Mouse (Mus musculus): ENCODE measurements at regions not wholly inside any gene's neighbourhood (a gene's known extent, or its start where the extent isn't known, plus 50 kb on each side); places are given as distances from the start of the nearest gene placed in this dataset.
"Not testable (repeated sequence)": the region's sequence is repeated elsewhere in the genome, so short reads cannot be mapped to it uniquely, and the experiment has no call there.

DNA sequence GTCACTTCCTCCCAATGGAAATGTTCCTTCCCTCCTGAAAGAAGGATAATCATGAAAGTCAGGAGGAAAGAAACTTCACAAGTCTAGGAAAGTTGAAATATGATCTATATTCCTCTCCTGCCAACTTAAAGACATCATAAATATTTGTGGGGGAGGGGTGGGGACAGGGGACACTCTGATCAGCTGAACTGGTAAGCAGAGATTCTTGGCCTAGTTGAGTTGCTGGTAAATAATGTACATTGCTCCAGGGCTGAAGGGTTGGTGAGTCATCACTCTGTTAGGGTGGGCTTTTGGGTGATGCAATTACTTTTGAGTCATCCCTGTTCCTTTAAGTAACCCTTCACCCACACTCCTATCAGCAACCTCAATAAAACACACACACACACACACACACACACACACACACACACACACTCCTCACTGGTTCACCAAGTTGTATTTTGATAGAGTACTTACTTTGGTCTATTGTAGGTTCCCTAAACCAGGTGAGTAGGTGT is 56.0 kb downstream of the Ccdc71l start:
- no peak for DNase-seq

DNA sequence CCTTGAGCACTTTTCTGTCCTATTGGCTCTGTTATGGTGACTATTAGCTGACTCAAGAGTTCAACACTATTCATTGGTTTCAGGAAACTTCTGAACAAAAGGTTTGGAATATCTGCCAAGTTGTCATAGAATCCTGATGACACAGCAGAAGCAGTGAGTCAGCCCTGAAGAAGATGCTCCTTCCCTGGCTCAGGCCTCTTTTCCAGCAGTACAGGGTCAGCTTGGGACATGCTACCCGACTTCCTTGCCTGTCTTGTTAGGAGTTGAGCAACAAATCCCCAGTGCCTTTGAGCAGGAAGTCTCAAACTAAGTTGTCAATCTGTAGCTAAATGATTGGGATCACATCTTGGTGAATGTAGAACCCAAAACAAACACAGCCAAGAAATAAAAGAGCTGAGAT is 56.6 kb downstream of the Ccdc71l start:
- DNase-seq: no peak

DNA sequence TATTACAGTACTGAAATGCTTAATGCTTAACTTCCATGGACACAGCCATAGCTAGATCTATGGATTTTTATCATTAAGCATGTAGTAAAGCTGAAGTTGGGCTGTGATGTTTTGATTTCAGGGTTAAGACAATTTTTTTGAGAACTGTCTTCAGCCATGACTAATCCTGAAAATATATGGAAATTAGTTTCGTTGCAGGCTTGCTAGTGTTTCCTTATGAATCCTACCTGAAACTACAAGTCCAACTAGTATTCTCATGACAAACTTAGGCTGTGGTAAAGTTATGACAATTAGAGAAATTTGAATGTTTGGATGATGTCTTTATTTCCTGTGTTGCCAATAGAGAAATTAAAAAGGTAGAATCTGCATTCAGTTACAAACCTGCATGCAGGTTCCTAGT is 59.7 kb downstream of the Ccdc71l start:
- DNase-seq: no peak

- DNase-seq: no peak
These were observed 66.3 kb downstream of the Ccdc71l start for GRCm38 (mm10) chr12:32444770-32445169.

DNA sequence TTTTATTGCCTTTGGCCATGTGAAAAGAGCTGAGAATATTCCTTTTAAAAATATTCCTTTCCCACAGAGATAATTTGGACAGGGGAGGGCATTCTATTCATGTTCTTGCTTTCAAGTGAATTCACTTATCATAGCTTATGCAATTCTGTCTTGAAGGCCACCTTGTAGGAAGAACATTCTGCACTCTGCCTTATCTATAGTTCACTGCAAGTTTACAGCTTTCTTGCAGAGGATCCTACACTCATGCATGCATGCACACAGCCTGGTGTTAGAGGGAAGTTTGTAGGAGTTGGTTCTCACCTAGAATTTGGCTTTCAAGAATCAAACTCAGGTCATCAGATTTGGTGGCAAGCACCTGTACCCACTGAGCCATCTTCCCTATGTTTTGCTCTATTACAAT is 67.4 kb downstream of the Ccdc71l start:
- DNase-seq: no peak

- no peak for DNase-seq
These were observed 70.9 kb downstream of the Ccdc71l start for GRCm38 (mm10) chr12:32449373-32449772.

- DNase-seq: no peak
These were observed 72.7 kb downstream of the Ccdc71l start for GRCm38 (mm10) chr12:32451226-32451625.

- no peak for DNase-seq
These were observed 76.3 kb downstream of the Ccdc71l start for GRCm38 (mm10) chr12:32454794-32455193.

DNA sequence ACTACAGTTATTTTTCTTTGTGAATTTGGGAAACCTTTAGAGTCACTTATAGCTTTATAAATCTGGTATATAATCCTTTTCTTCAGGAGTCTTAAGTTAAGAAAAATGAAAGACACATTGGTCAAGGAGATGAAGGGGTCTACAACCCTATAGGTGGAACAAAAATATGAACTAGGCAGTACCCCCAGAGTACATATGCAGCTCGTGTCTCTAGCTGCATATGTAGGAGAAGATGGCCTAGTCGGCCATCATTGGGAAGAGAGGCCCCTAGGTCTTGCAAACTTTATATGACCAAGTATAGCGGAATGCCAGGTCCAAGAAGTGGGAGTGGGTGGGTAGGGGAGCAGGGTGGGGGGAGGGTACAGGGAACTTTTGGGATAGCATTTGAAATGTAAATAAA is 76.7 kb downstream of the Ccdc71l start:
- not testable (repeated sequence) for DNase-seq

GRCm38 (mm10) chr12:32455913-32456312 is 77.4 kb downstream of the Ccdc71l start:
- no peak for DNase-seq

DNA sequence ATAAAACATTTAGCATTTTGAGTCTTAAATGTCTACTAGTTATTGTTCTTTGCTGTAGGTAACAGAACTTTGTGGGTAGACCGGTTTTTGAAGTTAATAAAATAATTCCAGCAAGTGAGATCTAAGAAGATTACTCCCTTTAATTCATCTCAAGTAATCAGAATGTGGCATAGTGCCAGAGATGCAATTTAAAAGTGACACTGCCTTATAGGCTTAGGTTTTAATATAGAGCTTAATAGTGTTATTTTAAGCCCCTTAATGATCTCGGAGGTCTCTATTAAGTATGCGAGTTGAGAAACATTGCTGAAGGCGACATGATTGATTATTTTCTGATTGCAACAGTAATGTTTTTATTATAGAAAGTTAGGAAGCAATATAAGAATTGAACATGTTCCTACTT is 78.3 kb downstream of the Ccdc71l start:
- DNase-seq: no peak

GRCm38 (mm10) chr12:32458386-32458785 is 79.9 kb downstream of the Ccdc71l start:
- no peak for DNase-seq

- no peak for DNase-seq
These were observed 82.0 kb downstream of the Ccdc71l start for GRCm38 (mm10) chr12:32460330-32460998.

DNA sequence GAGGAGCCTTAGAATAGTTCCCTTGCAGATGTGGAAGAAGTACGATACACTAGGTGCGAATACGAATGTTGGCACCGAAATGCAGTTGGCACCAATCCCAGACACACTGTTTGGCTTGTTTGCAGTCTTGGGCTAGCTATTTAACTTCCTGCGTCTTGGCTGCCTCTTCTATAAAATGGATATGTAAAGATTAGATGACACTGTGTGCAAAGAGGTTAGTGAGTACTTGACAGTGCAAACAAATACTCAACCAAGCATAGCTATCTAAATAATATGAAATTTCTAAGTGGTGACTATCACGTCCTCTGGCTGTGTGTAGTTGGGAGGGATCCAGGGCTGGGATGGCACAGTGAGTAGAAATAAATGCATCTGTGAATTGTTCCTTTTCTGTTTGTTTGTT is 86.9 kb downstream of the Ccdc71l start:
- peak; percentile 28 for DNase-seq

GRCm38 (mm10) chr12:32469863-32470262 is 91.4 kb downstream of the Ccdc71l start:
- no peak for DNase-seq

GRCm38 (mm10) chr12:32479451-32479850 is 100.9 kb downstream of the Ccdc71l start:
- DNase-seq: no peak

DNA sequence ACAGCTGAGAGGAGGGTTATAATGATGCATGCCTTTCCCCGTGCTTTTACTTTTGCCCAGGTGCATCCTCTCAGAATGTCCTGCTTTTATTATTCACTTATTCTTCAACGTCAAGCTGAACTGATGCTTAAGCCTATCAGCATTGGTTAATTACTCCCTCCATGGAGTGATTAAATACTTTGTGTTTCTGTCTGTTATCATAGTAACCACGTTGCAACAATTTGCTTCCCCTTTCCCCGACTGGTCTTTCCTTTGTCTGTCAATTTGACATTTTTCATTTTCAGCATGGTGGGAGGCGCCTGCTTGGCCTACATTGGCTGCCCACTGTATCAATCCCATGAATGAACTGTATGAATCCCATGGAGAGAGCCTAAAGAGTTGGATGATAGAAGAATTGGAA is 101.8 kb downstream of the Ccdc71l start:
- DNase-seq: no peak

GRCm38 (mm10) chr12:32481051-32481450 is 102.5 kb downstream of the Ccdc71l start:
- no peak for DNase-seq

DNA sequence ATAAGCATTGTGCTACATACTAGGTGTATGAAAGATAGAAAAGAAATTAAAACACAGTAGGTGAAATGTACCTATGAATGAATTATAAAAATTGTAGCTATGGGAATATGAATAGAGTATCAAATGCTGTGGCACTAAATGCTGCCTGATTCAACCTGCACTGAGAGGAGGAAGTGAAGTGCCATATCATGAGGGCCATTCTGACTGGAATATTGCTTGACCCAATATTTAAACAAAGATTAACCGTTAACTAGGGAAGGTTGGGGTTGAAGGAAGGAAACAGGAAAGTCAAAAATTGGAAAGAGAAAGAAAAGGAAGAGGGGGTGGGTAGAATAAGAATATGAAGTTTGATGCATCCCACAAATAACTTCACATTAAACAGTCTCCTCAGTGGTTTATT is 103.8 kb downstream of the Ccdc71l start:
- no peak for DNase-seq

DNA sequence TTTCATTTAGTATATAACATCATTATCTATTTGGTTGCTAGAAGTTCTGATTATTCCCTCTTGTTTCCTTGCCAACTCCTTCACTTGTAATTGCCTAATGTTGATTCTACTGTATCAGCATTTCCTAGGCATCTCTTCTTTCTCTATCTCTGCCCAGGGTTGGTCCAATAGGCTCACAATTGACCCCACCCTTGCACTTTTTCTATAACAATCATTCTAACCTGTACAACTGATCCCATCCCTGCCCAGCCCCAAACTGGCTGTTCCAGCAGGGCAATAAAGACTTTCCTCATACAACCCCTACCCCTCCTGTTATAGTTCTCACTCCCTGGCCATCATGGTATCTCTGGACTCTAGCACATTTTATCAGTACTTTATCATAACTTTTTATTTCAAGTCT is 104.3 kb downstream of the Ccdc71l start:
- DNase-seq: no peak

GRCm38 (mm10) chr12:32486246-32486645 is 107.7 kb downstream of the Ccdc71l start:
- DNase-seq: no peak

DNA sequence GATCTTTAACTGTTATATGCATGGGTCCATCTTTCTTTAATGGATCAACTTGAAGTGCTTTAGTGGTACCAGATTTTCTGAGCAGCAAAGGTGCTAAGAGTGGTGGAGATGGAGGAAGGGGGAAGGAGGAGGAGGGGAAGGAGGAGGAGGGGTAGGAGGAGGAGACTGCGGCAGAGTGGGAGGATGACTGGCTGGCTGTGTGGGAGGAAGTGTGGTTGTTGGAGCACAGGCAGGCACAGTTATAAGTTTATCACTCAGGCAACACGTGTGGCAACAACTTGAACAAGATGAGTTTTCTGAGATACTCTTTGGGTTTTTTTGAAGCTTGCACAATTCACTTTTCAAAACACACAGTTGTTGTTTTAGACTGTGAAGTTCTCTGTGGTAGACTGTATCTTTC is 108.2 kb downstream of the Ccdc71l start:
- no peak for DNase-seq

DNA sequence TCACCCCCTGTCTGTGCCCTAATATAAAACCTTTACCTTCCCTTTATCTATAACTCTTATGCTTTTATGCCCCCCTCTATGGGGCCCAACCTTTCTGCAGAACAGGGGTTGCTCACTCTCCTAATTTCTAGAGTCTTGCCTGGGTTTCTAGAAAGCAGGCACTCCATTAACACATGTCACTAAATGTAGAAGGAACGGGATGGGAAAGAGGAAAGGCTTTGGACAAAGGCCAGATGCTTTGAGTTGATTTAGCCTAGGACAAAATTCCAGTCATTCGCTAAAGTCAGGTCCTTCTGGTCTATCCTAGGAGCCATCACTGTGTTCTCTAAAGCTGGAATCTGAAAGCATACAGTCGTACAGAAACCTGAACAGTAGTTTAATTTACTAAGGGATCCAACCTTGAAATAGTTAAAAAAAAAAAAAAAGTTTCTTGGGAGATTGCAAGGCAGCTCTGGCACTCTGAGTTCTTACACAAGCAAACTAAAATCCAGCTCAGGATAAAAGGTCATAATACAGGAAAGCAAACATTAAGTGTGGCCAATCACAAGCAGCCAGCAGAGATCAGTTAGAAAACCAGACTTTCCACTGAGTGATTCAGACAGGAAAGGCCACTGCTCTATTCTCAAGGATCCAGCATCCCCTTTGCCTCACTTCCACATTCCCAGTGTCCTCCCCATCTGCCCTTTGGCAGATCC is 109.5 kb downstream of the Ccdc71l start:
- DNase-seq: no peak

DNA sequence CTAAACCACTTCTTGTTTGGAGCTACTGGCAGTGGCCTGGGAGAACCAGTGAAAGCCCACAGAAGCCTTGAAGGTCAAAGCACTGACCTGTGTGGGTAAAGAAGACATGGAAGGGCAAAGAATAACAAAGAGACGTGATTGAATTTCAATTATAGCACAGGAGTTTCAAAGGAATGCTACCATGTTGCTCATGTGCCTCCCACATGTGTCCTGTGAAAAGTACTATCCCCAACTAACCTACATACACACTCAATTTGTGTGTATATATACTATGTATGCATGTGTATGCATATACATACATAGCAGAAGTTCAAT is 110.0 kb downstream of the Ccdc71l start:
- DNase-seq: no peak
